Mouse (Mus musculus): Measurements from ENCODE around the gene Ccdc183.

Gene Ccdc183

GRCm38 (mm10) chr2:25577951-25578795 is 39.3 kb downstream of the Ccdc183 start:
- peak; percentile 88 for DNase-seq

GRCm38 (mm10) chr2:25576965-25577891 is 40.2 kb downstream of the Ccdc183 start:
- DNase-seq, result peak; percentile 91

DNA sequence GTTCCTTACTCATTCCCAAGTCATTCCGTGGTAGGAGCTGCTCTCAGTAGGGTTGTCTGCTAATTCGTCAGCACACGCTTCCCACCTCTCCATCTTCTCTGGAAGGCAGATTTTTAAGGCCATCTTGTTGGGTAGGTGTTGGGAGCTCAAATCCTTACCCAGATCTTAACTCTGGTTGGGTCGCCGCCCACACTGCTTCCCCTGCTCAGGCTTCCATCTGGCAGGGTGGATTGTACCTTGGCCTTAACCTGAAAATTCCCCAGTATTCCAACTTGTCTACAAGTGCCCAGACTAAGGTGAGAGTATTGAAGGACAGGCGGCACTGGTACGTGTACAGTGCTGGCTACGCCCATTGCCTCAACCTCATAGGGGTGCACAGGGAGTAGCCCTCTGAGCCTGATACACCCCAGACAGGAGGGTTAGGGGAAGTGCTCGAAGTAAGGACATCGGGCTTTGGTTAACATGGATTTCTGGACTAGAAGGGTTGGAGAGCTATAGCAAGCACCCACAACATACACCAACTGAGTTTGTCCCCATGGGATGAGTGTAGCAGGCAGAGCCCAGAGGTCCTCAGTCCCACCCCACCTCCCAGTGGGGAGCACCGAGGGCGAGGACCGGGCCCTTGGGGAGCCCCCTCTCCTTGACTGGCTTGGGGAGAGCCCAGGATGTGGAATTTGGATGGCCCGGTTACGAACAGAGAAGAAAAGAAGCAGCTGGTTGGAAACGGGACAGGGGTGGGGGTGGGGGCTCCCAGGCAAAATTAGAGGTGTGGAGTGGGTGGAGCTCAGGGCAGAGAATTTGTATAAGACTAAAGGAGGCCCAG is 41.2 kb downstream of the Ccdc183 start:
- DNase-seq, result no peak

GRCm38 (mm10) chr2:25575432-25576027 is 41.9 kb downstream of the Ccdc183 start:
- peak; percentile 96 for DNase-seq

DNA sequence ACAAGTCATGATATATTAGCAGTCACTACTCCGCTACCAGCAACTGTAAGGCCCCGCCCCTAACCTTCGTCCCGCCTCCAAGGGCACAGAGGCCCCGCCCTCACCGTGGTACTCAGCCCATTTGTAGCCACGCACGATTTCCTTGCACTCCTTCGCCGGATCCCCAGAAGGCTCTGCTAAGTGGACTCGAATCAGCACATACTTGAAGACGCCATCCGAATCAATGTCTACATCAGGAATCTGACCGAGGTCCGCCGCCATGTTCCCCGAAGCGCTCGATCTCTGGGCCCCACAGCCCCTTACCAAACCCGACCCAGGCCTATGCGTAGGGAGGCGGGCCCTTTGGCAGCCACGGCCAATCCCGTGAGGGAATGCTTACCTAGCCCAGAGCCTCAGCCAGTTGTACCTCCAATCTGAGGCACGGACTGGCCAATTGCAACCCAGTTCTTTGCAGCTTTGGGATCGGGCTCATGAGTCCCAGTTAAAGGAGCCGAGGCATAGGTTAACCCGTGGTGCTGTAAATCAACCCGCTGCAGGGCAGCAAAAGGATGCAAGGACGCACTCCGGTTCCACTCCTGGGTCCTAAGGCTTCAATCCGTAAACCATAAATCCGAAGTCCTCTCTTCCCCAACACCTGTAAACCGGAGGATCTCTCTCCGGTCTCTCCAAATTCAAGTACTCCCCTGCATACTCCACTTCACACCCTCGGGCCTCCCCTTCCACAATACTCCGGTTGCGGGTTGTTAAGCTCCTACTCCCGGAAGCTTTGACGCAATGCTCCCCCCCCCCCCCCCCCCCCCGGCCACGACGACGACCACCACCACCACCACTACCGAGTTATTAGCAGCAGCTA is 42.7 kb downstream of the Ccdc183 start, which contains the start of the genes Mamdc4 and Phpt1:
Mamdc4 (minus strand) TSS at position 267 of the 853 bp plus-strand sequence.
Phpt1 (minus strand) TSS at position 646 of the 853 bp plus-strand sequence.
- peak; percentile 100 for DNase-seq

DNA sequence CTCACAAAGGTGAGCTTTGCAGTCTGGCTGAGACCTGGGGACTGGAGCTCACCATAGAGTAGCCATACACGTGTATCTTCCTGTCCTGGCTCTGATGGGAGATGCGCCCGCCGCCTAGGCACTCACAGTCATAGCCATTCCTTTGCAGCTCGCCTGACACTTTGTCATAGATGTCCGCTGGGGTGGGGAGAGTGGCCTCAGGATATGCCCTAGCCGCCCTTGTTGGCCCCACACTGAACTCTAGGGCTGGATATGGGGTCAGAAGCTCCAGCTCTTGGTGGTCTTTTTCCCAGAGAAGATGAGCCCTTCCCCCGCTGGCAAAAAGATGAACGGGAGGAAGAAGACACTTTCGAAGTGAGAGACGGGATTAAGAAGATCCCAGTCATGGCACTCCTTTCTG is 43.3 kb downstream of the Ccdc183 start:
- no peak for DNase-seq

DNA sequence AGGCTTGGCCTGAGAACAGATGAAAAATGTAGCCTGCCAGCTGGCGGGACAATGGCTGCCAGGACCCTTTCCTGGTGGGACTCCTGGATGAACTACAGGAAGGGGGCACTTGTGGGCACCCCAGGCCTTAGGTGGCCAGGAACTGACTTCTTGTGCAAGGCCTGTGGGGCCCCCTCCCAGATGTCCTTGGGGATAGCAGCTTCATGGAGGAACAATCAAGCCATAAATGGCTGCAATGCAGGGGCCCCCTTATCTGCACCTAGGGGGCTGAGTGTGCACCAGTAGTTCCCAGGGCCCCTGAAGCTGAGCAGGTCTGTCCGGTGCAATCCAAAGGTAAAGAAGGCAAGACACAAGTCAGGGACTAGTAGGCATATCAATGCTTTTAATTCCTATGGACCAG is 44.4 kb downstream of the Ccdc183 start:
- peak; percentile 92 for DNase-seq

DNA sequence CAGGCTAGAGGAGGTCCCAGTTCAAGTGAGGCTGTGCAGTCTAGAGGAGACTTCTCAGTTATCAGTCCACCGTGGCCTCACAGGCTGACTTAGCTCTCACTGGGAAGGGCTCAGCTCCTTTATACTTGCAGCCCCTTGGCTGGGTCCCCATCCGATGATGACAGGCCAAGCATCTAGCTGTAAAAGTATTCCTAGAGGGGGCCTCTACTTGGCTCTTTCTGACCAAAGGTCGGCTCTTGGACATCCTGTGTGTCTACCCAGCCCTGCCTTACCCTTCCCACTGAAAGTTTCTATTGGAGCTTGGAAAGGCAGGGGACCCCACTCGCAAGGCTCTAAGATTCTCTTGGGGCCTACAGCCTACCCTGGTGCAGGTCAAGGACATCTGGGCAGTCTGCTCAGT is 46.3 kb downstream of the Ccdc183 start:
- DNase-seq, result peak; percentile 89

DNA sequence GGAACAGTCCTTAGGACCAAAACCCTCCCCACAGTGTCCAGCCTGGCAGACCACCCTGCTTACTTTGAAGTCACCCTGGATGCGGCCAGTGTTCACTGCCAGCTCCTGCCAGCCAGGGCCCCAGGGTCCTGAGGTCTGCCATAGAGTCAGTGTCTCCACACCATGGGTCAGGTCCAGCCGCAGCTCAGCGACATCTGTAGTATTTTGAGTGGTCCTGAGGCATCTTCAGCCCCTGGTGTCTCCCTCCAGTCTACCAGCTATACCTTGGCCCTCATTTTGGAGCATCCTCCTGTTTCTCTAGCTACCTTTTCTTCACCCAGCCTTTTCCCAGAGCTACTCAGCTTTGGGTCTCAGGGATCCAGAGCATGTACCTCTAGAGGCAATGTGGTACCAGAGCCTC is 48.2 kb downstream of the Ccdc183 start:
- DNase-seq, result peak; percentile 88

GRCm38 (mm10) chr2:25568473-25569019 is 48.9 kb downstream of the Ccdc183 start:
- peak; percentile 87 for DNase-seq

DNA sequence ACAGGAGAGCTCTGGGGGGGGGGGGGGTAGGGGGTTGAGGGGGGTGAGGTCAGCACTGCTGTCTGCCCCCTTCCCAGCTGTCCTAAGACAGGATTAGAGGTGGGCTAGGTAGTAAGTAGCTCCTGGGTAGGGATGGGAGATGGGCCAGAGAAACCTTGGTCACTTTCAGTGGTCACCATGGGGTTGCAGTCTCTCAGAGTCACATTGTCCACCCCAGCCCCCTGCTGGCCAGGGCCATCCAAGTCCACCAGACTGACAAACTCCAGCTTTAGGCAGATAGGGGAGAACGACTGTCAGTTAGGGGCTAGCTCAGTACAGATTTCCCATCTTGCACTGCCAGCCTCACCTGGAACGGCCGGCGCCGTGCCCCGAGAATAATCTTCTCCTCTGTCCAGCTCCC is 50.9 kb downstream of the Ccdc183 start:
- DNase-seq, result no peak

- peak; percentile 92 for DNase-seq
Observed at GRCm38 (mm10) chr2:25565741-25566140, 51.7 kb downstream of the Ccdc183 start.

DNA sequence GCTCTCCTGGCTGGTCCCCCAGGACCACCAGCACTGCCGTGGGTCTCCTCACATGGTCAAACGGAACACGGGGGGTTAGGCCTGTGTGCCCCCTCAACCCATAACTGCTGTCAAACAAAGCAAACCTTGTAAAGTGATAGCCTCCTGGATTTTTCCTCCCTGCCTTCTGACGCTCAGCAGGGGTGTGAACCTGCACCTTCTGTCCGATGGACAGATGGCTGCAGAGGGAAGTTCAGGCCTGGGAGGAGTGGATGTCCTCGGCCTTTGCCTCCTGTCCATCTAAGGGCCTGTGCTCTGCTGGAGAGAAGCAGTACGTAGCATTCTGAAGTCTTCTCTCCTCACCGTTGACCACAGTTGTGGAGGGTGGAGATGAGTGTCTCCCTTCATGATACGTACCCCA is 55.5 kb downstream of the Ccdc183 start:
- DNase-seq, result no peak

GRCm38 (mm10) chr2:25560551-25560950 is 56.9 kb downstream of the Ccdc183 start:
- peak; percentile 91 for DNase-seq

- peak; percentile 81 for DNase-seq
Observed at GRCm38 (mm10) chr2:25558774-25559173, 58.7 kb downstream of the Ccdc183 start.
